Mouse (Mus musculus) kidney, adult 2 months (tissue): ENCODE measurements at regions not wholly inside any gene's neighbourhood (a gene's known extent, or its start where the extent isn't known, plus 50 kb on each side); places are given as distances from the start of the nearest gene placed in this dataset.

Experiments used
- CTCF ChIP-seq: fragments of 200-500 bp; conservative IDR thresholded peaks from 2 replicates; pipeline ENCODE4 v1.5.1; 2011; ENCODE audit warnings: low read depth, mild to moderate bottlenecking, control low read depth, low read length, moderate library complexity, mixed read lengths; ENCODE audit not compliant: insufficient read depth, insufficient read length
- POLR2A ChIP-seq: fragments of 200-500 bp; IDR thresholded peaks from one replicate; pipeline ENCODE4 v1.6.1; 2011; ENCODE audit warnings: low read depth, low read length, control low read depth

DNA sequence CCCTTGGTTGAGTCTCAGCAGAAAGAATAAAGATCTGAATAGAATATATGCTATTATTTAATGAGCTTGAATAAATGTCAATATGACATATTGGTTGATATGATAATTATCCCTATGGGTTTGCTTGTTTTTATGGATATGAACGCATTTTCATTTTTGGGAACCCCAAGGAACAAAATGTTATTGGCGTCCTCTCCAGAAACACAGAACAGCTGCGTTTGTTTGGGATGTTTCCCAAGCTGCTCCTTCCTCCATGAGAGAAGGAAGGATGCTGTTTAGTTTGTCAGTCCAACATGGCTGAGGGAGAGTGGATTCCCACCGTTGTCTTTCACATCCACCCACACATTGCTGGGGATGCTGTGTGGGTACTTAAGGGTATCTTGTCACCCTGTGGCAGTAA is 89.9 kb upstream of the Osmr start:
- no peak for TF ChIP-seq CTCF
- no peak for TF ChIP-seq POLR2A
